Mouse (Mus musculus) forebrain, embryonic 11.5 days (tissue): Measurements from ENCODE around the gene Il6ra. TPM values are rescaled to one million over a fixed set of nuclear protein-coding genes. Genes with fewer than 3 reads are reported as not detected.

Source experiments
- ATAC-seq: fragments of 200-750 bp; cut with Nextera tagmentation; replicated peaks from 2 replicates; pipeline ENCODE4 v1.8.0; 2017; ENCODE audit warnings: moderate TSS enrichment; ENCODE audit not compliant: low FRiP score
- DNase-seq: peaks from one replicate; pipeline ENCODE4 v3.0.0-alpha.2; 2017; ENCODE audit warnings: low spot score
- H3K27ac ChIP-seq: fragments of 300-500 bp; sonication (generic); 2 replicates; pipeline ENCODE4 v1.5.1; 2014; ENCODE audit warnings: low read depth, low read length
- H3K27me3 ChIP-seq: fragments of 300-500 bp; sonication (generic); 2 replicates; pipeline ENCODE4 v1.6.1; 2014; ENCODE audit warnings: mild to moderate bottlenecking, low read length, mixed read lengths; ENCODE audit not compliant: control insufficient read depth, insufficient read depth
- H3K36me3 ChIP-seq: fragments of 300-500 bp; sonication (generic); 2 replicates; pipeline ENCODE4 v1.6.1; 2014; ENCODE audit warnings: mild to moderate bottlenecking, low read length, moderate library complexity, mixed read lengths; ENCODE audit not compliant: control insufficient read depth, insufficient read depth
- H3K4me1 ChIP-seq: fragments of 300-500 bp; sonication (generic); replicated peaks from 2 replicates; pipeline ENCODE4 v1.6.1; 2014; ENCODE audit warnings: low read length, mixed read lengths; ENCODE audit not compliant: control insufficient read depth, insufficient read depth
- H3K4me2 ChIP-seq: fragments of 300-500 bp; sonication (generic); 2 replicates; pipeline ENCODE4 v1.6.1; 2014; ENCODE audit warnings: low read depth, mild to moderate bottlenecking, low read length, moderate library complexity, mixed read lengths; ENCODE audit not compliant: severe bottlenecking
- H3K4me3 ChIP-seq: fragments of 300-500 bp; sonication (generic); 2 replicates; pipeline ENCODE4 v1.5.1; 2014; ENCODE audit warnings: low read depth, low read length
- H3K9ac ChIP-seq: fragments of 300-500 bp; sonication (generic); 2 replicates; pipeline ENCODE4 v1.6.1; 2014; ENCODE audit warnings: low read length
- H3K9me3 ChIP-seq: fragments of 300-500 bp; sonication (generic); 2 replicates; pipeline ENCODE4 v1.6.1; 2016; ENCODE audit warnings: low read length, mixed read lengths; ENCODE audit not compliant: control insufficient read depth
- WGBS: fragments of 180-500 bp; shearing (Covaris S2); extraction: QIAGEN DNeasy Blood & Tissue Kit; methylation state at CpG from one replicate; pipeline ENCODE4 v1.1.7; 2014; 5-methylcytosine and 5-hydroxymethylcytosine counted together
- polyA plus RNA-seq: library from polyadenylated mRNA; unstranded; fragments of >200 nt; fragmentation: Nextera tagmentation; extraction: Ambion mirVana; gene quantifications from 2 replicates; pipeline ENCODE4 v1.2.1, GENCODE M21; 2014

The Il6ra gene
- polyA plus RNA-seq, 1 experiment from 2014 or later, result 0.27 TPM

GRCm38 (mm10) chr3:89917408-89917807, 4.4 kb upstream of the Il6ra start:
- 63% methylated on average over 3 of the region's 3 CpGs for WGBS

DNA sequence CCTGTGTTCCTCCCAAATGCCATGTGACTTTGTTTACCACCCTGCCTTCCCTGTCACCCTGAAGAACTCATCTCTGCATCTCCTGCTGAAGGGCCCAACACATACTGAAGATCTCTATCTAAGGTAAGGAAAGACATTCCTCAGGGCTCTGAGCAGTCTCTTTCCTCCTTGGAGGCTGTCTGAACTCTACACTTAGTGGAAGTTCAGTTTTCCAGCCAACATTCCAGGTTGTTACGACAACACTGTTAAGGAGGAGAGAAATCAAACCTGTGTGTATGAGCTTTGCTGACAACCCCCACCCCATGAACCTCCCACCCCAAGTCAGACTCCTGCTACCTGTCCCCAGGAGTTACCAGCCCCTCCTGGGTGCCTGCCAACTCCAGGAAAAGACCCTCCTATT, 3.6 kb upstream of the Il6ra start:
- H3K27ac ChIP-seq, result no peak overlapping the region
- peaks cover 2% of the 10 kb centered on the region; the same call in 1 of the 2 replicates for H3K4me1 ChIP-seq
- ATAC-seq (no peak), DNase-seq (no peak)
- WGBS, result 88% methylated on average over 1 of the region's 1 CpGs
- H3K36me3 ChIP-seq, result no peaks in the 10 kb centered on the region
- no peak overlapping the region for H3K4me2 ChIP-seq
- H3K4me3 ChIP-seq, result no peak overlapping the region
- no peaks in the 10 kb centered on the region for H3K9me3 ChIP-seq
- peaks cover 19% of the 10 kb centered on the region for H3K27me3 ChIP-seq
- H3K9ac ChIP-seq, result no peak overlapping the region

More at GRCm38 (mm10) chr3:89917408-89917807, 4.4 kb upstream of the Il6ra start:
- Histone ChIP-seq H3K4me3 (no peak overlapping the region), H3K36me3 (no peaks in the 10 kb centered on the region), H3K4me2 (no peak overlapping the region), H3K4me1 (peaks cover under 1% of the 10 kb centered on the region; the same call in 1 of the 2 replicates), H3K9ac (no peak overlapping the region), H3K27ac (no peak overlapping the region), H3K9me3 (no peaks in the 10 kb centered on the region), H3K27me3 (peaks cover 14% of the 10 kb centered on the region)
- DNase-seq, result no peak
- ATAC-seq, result no peak

- DNase-seq (no peak), ATAC-seq (no peak)
- Histone ChIP-seq H3K9ac (no peak overlapping the region), H3K36me3 (no peaks in the 10 kb centered on the region), H3K9me3 (no peaks in the 10 kb centered on the region), H3K4me2 (no peak overlapping the region), H3K27me3 (peaks cover 22% of the 10 kb centered on the region), H3K4me3 (no peak overlapping the region), H3K4me1 (peaks cover 2% of the 10 kb centered on the region; the same call in 1 of the 2 replicates), H3K27ac (no peak overlapping the region)
- 80% methylated on average over 4 of the region's 4 CpGs for WGBS
Measured at GRCm38 (mm10) chr3:89914700-89915099, 1.7 kb upstream of the Il6ra start.

DNA sequence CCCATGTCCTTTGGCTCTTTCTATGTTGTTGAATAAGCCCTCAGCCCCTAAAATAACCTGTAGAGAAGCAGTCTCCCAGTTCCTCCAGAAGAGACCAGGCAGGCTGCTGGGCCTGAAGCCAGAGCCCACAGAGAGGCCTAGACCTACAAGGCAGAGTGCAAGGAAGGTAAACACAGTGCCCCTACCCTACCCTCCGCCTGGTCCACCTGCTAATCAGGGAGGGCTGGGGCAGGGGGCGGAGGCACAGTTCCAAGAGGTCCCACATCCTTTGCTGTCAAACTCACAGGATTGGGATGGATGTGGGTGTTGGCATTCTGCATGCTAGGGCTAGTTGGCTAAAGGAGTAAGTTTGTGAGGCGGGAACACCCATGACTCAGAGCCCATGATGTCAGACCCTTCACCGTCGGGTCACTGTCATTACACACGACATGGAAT, 871 bp downstream of the Il6ra start:
- Histone ChIP-seq H3K27me3 (peaks cover 22% of the 10 kb centered on the region), H3K27ac (no peak overlapping the region), H3K36me3 (no peaks in the 10 kb centered on the region), H3K9me3 (no peaks in the 10 kb centered on the region), H3K4me1 (peaks cover 2% of the 10 kb centered on the region; the same call in 1 of the 2 replicates), H3K4me3 (no peak overlapping the region), H3K9ac (no peak overlapping the region), H3K4me2 (no peak overlapping the region)
- DNase-seq (no peak), ATAC-seq (no peak)
- 30% methylated on average over 6 of the region's 6 CpGs for WGBS

GRCm38 (mm10) chr3:89911207-89911606, 1.8 kb downstream of the Il6ra start:
- no peak for ATAC-seq

GRCm38 (mm10) chr3:89909703-89910542, 3.1 kb downstream of the Il6ra start:
- Histone ChIP-seq H3K27ac (no peak overlapping the region), H3K4me1 (peaks cover 2% of the 10 kb centered on the region; the same call in 1 of the 2 replicates), H3K27me3 (peaks cover 22% of the 10 kb centered on the region), H3K9me3 (no peaks in the 10 kb centered on the region), H3K9ac (no peak overlapping the region), H3K36me3 (no peaks in the 10 kb centered on the region), H3K4me3 (no peak overlapping the region), H3K4me2 (no peak overlapping the region)
- ATAC-seq, result no peak
- WGBS, result 67% methylated on average over 5 of the region's 5 CpGs
- DNase-seq, result no peak

More at GRCm38 (mm10) chr3:89911207-89911606, 1.8 kb downstream of the Il6ra start:
- H3K9me3 ChIP-seq, result no peaks in the 10 kb centered on the region
- WGBS, result 81% methylated on average over 3 of the region's 3 CpGs
- H3K4me2 ChIP-seq, result no peak overlapping the region
- no peak overlapping the region for H3K27ac ChIP-seq
- no peak for DNase-seq
- no peak overlapping the region for H3K9ac ChIP-seq
- peaks cover 2% of the 10 kb centered on the region; the same call in 1 of the 2 replicates for H3K4me1 ChIP-seq
- no peak overlapping the region for H3K4me3 ChIP-seq
- peaks cover 22% of the 10 kb centered on the region for H3K27me3 ChIP-seq
- H3K36me3 ChIP-seq, result no peaks in the 10 kb centered on the region

DNA sequence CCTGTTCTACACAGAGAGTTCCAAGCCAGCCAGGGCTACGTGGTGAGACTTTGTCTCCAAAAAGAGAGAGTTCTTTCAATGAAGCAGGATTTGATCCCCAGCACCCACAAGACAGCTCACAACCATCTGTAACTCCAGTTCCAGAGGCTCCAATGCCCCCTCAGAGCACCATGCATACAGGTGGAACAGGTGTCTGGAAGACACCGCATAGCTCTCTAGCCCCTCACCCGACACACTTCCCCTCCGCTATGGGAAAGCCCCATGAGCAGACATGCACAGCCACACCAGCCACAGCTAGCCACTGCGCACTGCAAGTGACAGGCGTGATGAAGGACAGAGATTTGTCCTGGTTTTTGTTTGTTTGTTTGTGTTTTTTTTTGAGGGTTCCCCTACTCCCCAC, 4.2 kb downstream of the Il6ra start:
- Histone ChIP-seq H3K36me3 (no peaks in the 10 kb centered on the region), H3K4me3 (no peak overlapping the region), H3K27ac (no peak overlapping the region), H3K4me1 (peaks cover 2% of the 10 kb centered on the region; the same call in 1 of the 2 replicates), H3K4me2 (no peak overlapping the region), H3K9me3 (no peaks in the 10 kb centered on the region), H3K27me3 (peaks cover 19% of the 10 kb centered on the region), H3K9ac (no peak overlapping the region)
- ATAC-seq (no peak), DNase-seq (no peak)
- 88% methylated on average over 6 of the region's 6 CpGs for WGBS

DNA sequence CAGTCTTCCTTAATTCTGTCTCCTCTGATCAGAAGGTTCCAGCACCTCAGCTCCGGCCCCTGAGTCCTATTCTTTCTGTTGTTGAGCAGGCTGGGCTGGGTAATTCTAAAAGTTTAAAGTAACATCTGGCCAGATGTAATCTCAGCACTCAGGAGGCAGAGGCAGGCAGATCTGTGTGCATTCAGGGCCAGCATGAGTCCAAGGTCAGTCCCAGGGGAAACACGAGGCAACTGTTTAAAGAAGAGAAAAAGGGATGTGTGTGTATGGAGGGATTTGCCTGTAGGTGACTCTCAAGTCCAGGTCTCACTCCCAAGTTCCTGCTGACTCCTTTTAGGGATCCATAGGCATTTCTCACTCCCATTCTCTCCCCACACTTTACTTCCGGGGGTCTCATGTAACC, 5.2 kb downstream of the Il6ra start:
- H3K4me2 ChIP-seq, result no peak overlapping the region
- H3K4me3 ChIP-seq, result no peak overlapping the region
- H3K9me3 ChIP-seq, result no peaks in the 10 kb centered on the region
- ATAC-seq, result no peak
- no peak for DNase-seq
- 0 out of 2 replicates have a peak, but pooled peaks cover 2% of the 10 kb centered on the region for H3K4me1 ChIP-seq
- H3K27me3 ChIP-seq, result peaks cover 13% of the 10 kb centered on the region
- no peak overlapping the region for H3K27ac ChIP-seq
- H3K9ac ChIP-seq, result no peak overlapping the region
- no peaks in the 10 kb centered on the region for H3K36me3 ChIP-seq
- WGBS, result 79% methylated on average over 3 of the region's 3 CpGs
